Mouse (Mus musculus) midbrain, embryonic 11.5 days (tissue): Measurements from ENCODE around the gene Psmd12. TPM values are rescaled to one million over a fixed set of nuclear protein-coding genes. Genes with fewer than 3 reads are reported as not detected.
"Not testable (repeated sequence)": the region's sequence is repeated elsewhere in the genome, so short reads cannot be mapped to it uniquely, and the experiment has no call there.

Experiments used
- ATAC-seq: fragments of 200-750 bp; cut with Nextera tagmentation; 2 replicates; pipeline ENCODE4 v1.8.0; 2017; ENCODE audit warnings: moderate TSS enrichment, moderate library complexity; ENCODE audit not compliant: low FRiP score
- DNase-seq: peaks from one replicate; pipeline ENCODE4 v3.0.0; 2015; ENCODE audit warnings: low spot score; ENCODE audit errors: missing footprints
- H3K27ac ChIP-seq: fragments of 300-500 bp; sonication (generic); 2 replicates; pipeline ENCODE4 v1.5.1; 2014; ENCODE audit warnings: low read depth, low read length
- H3K27me3 ChIP-seq: fragments of 300-500 bp; sonication (generic); 2 replicates; pipeline ENCODE4 v1.6.1; 2014; ENCODE audit warnings: mild to moderate bottlenecking, low read length, moderate library complexity, mixed read lengths; ENCODE audit not compliant: control insufficient read depth, insufficient read depth
- H3K36me3 ChIP-seq: fragments of 300-500 bp; sonication (generic); 2 replicates; pipeline ENCODE4 v1.6.1; 2014; ENCODE audit warnings: mild to moderate bottlenecking, low read length, moderate library complexity, mixed read lengths; ENCODE audit not compliant: control insufficient read depth, insufficient read depth
- H3K4me1 ChIP-seq: fragments of 300-500 bp; sonication (generic); 2 replicates; pipeline ENCODE4 v1.6.1; 2014; ENCODE audit warnings: low read length; ENCODE audit not compliant: control insufficient read depth, insufficient read depth
- H3K4me2 ChIP-seq: fragments of 300-500 bp; sonication (generic); 2 replicates; pipeline ENCODE4 v1.6.1; 2014; ENCODE audit warnings: mild to moderate bottlenecking, moderate library complexity
- H3K4me3 ChIP-seq: fragments of 300-500 bp; sonication (generic); 2 replicates; pipeline ENCODE4 v1.5.1; 2014; ENCODE audit warnings: low read depth, low read length
- H3K9ac ChIP-seq: fragments of 300-500 bp; sonication (generic); 2 replicates; pipeline ENCODE4 v1.6.1; 2014; ENCODE audit warnings: low read length
- H3K9me3 ChIP-seq: fragments of 300-500 bp; sonication (generic); 2 replicates; pipeline ENCODE4 v1.6.1; 2016; ENCODE audit warnings: low read length; ENCODE audit not compliant: control insufficient read depth
- WGBS: fragments of 180-500 bp; shearing (Covaris S2); extraction: QIAGEN DNeasy Blood & Tissue Kit; methylation state at CpG from one replicate; pipeline ENCODE4 v1.1.7; 2014; 5-methylcytosine and 5-hydroxymethylcytosine counted together
- polyA plus RNA-seq: library from polyadenylated mRNA; unstranded; fragments of >200 nt; fragmentation: Nextera tagmentation; extraction: Ambion mirVana; gene quantifications from 2 replicates; pipeline ENCODE4 v1.2.1, GENCODE M21; 2014

Psmd12 gene
- polyA plus RNA-seq, 1 experiment from 2014 or later, result 232 TPM

- H3K9me3 ChIP-seq, result no peaks in the 10 kb centered on the region
- no peak overlapping the region for H3K27ac ChIP-seq
- 93% methylated on average over 3 of the region's 3 CpGs for WGBS
- peaks cover 13% of the 10 kb centered on the region; the same call in 1 of the 2 replicates for H3K36me3 ChIP-seq
- no peak overlapping the region for H3K4me3 ChIP-seq
- no peak overlapping the region for H3K4me2 ChIP-seq
- H3K4me1 ChIP-seq, result peaks cover 17% of the 10 kb centered on the region
- DNase-seq (no peak), ATAC-seq (no peak)
- H3K27me3 ChIP-seq, result no peaks in the 10 kb centered on the region
- no peak overlapping the region for H3K9ac ChIP-seq
Measured at GRCm38 (mm10) chr11:107484341-107484740, 5.1 kb downstream of the Psmd12 start.

DNA sequence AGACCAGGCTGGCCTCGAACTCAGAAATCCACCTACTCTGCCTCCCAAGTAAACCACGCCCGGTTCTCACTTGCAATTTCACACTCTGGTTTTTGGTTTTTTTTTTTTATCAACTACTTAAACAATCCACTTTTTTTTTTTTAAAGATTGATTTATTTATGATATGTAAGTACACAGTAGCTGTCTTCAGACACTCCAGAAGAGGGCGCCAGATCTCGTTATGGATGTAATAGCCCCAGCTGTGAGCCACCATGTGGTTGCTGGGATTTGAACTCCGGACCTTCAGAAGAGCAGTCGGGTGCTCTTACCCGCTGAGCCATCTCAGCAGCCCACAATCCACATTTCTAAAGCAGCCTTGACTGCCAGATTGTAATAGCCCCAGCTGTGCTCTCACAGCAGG is 23.5 kb downstream of the Psmd12 start:
- WGBS, result 88% methylated on average over 8 of the region's 8 CpGs
- Histone ChIP-seq H3K4me2 (no peak overlapping the region), H3K4me1 (no peaks in the 10 kb centered on the region), H3K9me3 (no peaks in the 10 kb centered on the region), H3K27ac (no peak overlapping the region), H3K27me3 (no peaks in the 10 kb centered on the region), H3K4me3 (no peak overlapping the region), H3K36me3 (peaks cover 2% of the 10 kb centered on the region; the same call in 1 of the 2 replicates), H3K9ac (no peak overlapping the region)
- DNase-seq, result no peak
- ATAC-seq, result no peak

GRCm38 (mm10) chr11:107504364-107504763 is 25.1 kb downstream of the Psmd12 start:
- 97% methylated on average over 3 of the region's 4 CpGs for WGBS
- H3K4me1 ChIP-seq, ATAC-seq, DNase-seq, H3K4me2 ChIP-seq, H3K27me3 ChIP-seq, H3K36me3 ChIP-seq, H3K9me3 ChIP-seq, H3K9ac ChIP-seq, H3K27ac ChIP-seq, H3K4me3 ChIP-seq: not testable (repeated sequence)

DNA sequence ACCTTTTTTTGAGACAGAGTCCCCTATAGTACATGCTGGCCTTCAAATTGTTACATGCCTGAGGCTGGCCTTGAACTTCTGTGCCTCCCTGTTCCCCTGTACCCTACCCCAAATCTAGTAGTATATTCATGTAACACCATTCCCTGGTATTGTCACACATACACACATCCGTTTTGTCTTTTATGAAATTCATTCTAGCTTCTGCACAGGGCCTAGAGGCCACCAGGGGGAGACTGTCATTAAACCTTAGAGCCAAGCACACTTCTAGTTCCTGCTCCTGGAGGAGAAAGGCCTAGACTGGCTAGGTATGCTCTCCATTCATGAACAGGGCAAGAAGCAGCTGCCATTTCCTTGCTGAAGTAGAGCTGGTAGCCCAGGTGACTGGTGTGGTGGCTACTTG is 27.0 kb downstream of the Psmd12 start:
- no peak overlapping the region for H3K4me3 ChIP-seq
- no peak overlapping the region for H3K9ac ChIP-seq
- peaks cover 3% of the 10 kb centered on the region; the same call in 1 of the 2 replicates for H3K4me1 ChIP-seq
- no peaks in the 10 kb centered on the region for H3K9me3 ChIP-seq
- WGBS, result 57% methylated on average over 1 of the region's 1 CpGs
- no peak for DNase-seq
- H3K27me3 ChIP-seq, result no peaks in the 10 kb centered on the region
- no peak overlapping the region for H3K4me2 ChIP-seq
- no peak overlapping the region for H3K27ac ChIP-seq
- no peaks in the 10 kb centered on the region for H3K36me3 ChIP-seq
- no peak for ATAC-seq

DNA sequence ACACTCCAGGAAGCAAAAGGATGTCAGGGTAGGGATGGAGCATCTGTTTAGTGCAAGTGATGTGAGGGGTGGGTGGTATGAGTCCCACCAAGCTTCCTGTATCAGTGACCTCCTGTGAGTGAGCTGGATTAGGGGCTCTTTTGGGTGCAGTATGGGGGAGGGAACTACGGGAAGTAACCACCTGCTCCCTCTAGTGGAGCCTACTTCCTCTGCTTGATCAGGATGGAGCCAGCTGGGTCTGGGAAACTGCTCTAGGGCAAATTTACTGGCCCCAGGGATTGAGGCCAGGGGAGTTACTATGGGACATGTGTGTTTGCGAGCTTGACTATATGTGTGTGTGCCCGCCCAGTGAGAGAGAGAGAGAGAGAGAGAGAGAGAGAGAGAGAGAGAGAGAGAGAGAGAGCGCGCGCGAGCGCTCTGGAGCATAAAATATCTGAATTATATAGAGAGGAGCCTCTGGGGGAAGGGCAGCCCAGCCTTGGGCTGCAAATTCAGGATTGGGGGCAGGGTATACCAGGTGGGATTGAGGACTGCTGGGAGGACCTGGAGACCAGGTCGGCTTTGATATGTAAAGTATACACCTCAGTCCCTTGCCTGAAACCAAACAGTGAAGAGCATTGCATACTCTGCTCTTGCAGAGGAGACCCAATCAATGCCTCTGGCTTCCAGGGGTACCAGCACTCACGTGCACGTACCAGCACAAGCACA is 30.5 kb downstream of the Psmd12 start:
- H3K4me3 ChIP-seq, result no peak overlapping the region
- peaks cover 3% of the 10 kb centered on the region; the same call in 1 of the 2 replicates for H3K4me1 ChIP-seq
- H3K9ac ChIP-seq, result no peak overlapping the region
- DNase-seq (peak; percentile 84), ATAC-seq (peak; percentile 46; the same call in 1 of the 2 replicates)
- no peaks in the 10 kb centered on the region for H3K36me3 ChIP-seq
- 23% methylated on average over 11 of the region's 11 CpGs for WGBS
- H3K27me3 ChIP-seq, result no peaks in the 10 kb centered on the region
- H3K4me2 ChIP-seq, result no peak overlapping the region
- H3K9me3 ChIP-seq, result no peaks in the 10 kb centered on the region
- no peak overlapping the region for H3K27ac ChIP-seq

DNA sequence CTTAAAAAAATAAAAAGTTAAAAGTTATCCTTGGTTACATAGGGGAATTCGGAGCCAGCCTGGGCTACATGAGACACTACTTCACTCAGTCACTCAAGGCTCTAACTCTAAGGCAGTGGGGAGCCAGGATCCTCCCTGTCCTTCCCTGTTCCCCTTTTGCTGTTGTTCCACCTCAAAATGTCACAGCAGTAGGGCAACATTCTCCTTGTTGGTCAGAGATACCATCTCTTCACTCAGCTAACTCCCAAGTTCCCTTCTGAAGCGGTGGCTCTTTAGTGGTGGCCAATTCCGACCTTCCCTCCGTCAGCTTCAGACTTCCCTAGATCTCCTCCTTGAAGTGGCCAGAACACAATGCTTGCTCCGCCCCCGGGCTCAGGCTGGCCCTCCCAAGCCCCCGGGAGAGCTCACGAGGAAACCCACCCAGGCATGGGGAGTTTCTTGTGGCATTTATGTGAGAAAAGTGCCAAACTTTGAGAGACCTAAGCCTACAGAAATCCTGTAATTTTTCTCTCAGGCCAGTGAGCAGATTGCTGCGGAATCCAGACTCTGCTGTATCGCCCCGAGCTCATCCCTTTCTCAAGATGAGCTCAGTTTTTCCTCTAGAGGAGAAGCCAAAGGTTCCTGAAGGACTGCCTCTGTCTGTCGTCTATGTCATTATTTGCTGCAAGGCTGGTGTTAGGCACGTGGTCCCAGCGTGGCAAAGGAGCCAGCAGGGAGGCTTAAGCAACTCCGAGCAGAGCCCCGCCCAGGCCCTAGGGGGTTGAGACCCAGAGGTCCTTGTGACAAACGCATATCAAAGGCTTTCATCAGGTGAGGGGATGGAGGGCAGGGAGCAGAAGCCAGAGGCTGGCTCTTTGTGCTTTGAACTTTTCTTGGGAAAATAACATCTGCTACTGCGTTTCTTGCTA is 31.3 kb downstream of the Psmd12 start:
- Histone ChIP-seq H3K27me3 (no peaks in the 10 kb centered on the region), H3K4me3 (no peak overlapping the region), H3K4me1 (peaks cover 3% of the 10 kb centered on the region; the same call in 1 of the 2 replicates), H3K9ac (no peak overlapping the region), H3K4me2 (peak overlapping the region; percentile 5; the same call in 1 of the 2 replicates), H3K36me3 (no peaks in the 10 kb centered on the region), H3K27ac (no peak overlapping the region), H3K9me3 (no peaks in the 10 kb centered on the region)
- peak; percentile 88 for DNase-seq
- 5% methylated on average over 18 of the region's 18 CpGs for WGBS
- ATAC-seq, result no peak

- peak; percentile 86 for DNase-seq
- not testable (repeated sequence) for ATAC-seq, H3K9me3 ChIP-seq, H3K4me1 ChIP-seq, H3K27ac ChIP-seq, H3K9ac ChIP-seq, H3K4me2 ChIP-seq, H3K4me3 ChIP-seq, H3K36me3 ChIP-seq, H3K27me3 ChIP-seq
- WGBS, result 56% methylated on average over 5 of the region's 5 CpGs
Measured at GRCm38 (mm10) chr11:107511954-107512353, 32.7 kb downstream of the Psmd12 start.

DNA sequence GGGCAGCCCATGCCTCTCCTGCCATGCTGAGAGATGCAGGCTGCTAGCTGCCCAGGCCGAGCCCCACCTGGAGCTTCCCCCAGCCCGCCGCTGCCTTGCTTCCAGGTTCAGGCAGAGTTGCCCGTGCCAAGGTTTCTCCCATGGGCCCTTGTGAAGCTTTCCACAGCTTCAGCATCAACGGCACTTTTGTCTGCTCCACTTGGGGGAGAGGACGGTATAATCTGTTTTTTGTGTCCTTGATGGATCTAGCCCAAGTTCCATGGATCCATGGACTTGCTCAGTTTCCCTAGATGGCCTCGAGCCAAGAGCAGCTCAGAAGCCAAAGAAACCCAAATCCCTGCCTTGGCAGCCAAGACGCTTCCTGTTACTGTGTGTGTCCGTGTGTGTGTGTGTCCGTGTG is 33.8 kb downstream of the Psmd12 start:
- 89% methylated on average over 10 of the region's 10 CpGs for WGBS
- ATAC-seq, result no peak
- no peaks in the 10 kb centered on the region for H3K36me3 ChIP-seq
- H3K4me1 ChIP-seq, result peaks cover 3% of the 10 kb centered on the region; the same call in 1 of the 2 replicates
- no peaks in the 10 kb centered on the region for H3K9me3 ChIP-seq
- no peak overlapping the region for H3K9ac ChIP-seq
- no peak for DNase-seq
- no peaks in the 10 kb centered on the region for H3K27me3 ChIP-seq
- no peak overlapping the region for H3K4me2 ChIP-seq
- no peak overlapping the region for H3K4me3 ChIP-seq
- H3K27ac ChIP-seq, result no peak overlapping the region

- ATAC-seq (no peak), DNase-seq (no peak)
- WGBS, result 87% methylated on average over 2 of the region's 2 CpGs
Measured at GRCm38 (mm10) chr11:107516387-107516786, 37.1 kb downstream of the Psmd12 start.

More at GRCm38 (mm10) chr11:107516387-107516786, 37.1 kb downstream of the Psmd12 start:
- Histone ChIP-seq H3K36me3 (no peaks in the 10 kb centered on the region), H3K27me3 (no peaks in the 10 kb centered on the region), H3K27ac (no peak overlapping the region), H3K4me3 (no peak overlapping the region), H3K4me2 (no peak overlapping the region), H3K4me1 (no peaks in the 10 kb centered on the region), H3K9me3 (no peaks in the 10 kb centered on the region), H3K9ac (no peak overlapping the region)
